Mouse (Mus musculus) frontal cortex, adult 2 months (tissue): ENCODE measurements around the gene Gm10277. TPM values are rescaled to one million over a fixed set of nuclear protein-coding genes. Genes with fewer than 3 reads are reported as not detected.
A peak's percentile ranks its signal among the peaks of the same experiment; 100 is the strongest.

Experiments used
- DNase-seq, 2 experiments: peaks; one replicate each; pipeline ENCODE4 v3.0.0; 2022; ENCODE audit warnings: low spot score in 1 of 2; ENCODE audit errors: extremely low spot score in 1 of 2
- polyA plus RNA-seq: library from polyadenylated mRNA; depleted of rRNA; stranded (reverse); fragments of >200 nt; gene quantifications from 2 replicates; pipeline ENCODE4 v1.2.3, GENCODE M21; 2012

Gm10277 gene
- polyA plus RNA-seq, 1 experiment: not detected

GRCm38 (mm10) chr11:77800869-77801701, 13.5 kb upstream of the Gm10277 start:
- peak in 1 of 2 experiments; percentile 63 for DNase-seq

DNA sequence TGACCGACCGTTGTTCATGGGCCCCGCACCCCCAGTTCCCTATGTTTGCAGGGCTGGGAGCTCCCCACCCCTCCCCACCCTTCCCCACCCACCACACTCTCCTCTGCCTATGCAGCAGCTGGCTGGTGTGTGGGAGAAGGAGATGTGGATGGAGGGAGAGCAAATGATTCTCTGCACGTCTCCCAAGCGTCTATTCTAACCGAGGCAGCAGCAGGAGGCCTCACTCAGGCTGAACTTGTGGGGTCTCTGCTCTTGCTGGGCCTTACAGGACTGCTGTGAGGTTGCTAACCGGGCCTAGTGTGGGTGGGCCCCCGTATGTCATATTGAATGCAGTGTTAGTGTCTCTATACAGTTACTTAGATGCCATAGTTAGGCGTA, 12.9 kb upstream of the Gm10277 start:
- peak in 1 of 2 experiments; percentile 57 for DNase-seq

DNA sequence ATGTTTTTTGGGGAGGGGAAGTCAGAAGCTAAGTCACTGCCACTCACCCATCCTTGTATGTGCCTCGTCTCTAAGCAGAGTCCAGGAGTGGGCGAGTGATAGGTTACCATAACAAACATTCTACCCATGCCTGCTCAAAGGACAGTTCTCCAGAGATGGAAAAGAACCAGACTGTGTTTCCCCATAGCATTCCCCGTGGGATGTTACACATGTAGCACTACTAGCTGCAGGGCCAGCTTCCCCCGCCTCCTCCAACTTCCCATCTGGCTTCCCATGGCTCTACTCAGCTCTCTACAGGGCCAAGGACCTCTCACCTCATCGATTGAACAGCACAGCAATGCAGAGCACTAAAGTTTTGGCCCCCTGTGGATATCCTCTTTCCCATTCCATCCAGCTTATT, 7.7 kb upstream of the Gm10277 start:
- no peak for DNase-seq

GRCm38 (mm10) chr11:77793238-77793930, 5.8 kb upstream of the Gm10277 start:
- peak; percentile 93 to 99 for DNase-seq

DNA sequence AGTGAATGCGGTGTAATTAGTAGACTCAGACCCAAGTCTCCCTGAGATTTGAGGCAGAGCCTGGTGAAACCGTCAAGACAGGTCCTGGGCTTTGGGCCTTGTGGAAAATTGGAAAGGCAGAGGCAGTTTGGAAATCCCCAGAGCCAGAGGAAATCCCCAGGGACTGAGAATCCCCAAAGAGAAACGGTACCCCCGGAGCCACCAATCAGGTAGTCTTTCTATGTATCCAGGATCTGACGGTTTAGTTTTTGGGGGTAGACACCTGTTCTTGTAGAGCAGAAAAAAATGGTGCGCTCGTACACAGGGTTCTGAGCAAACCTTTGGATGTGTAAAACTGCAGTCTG, 5.0 kb upstream of the Gm10277 start:
- DNase-seq: no peak

- DNase-seq: no peak
Observed at GRCm38 (mm10) chr11:77791752-77792565, 4.4 kb upstream of the Gm10277 start.

GRCm38 (mm10) chr11:77791241-77791727, 3.7 kb upstream of the Gm10277 start:
- DNase-seq: no peak

DNA sequence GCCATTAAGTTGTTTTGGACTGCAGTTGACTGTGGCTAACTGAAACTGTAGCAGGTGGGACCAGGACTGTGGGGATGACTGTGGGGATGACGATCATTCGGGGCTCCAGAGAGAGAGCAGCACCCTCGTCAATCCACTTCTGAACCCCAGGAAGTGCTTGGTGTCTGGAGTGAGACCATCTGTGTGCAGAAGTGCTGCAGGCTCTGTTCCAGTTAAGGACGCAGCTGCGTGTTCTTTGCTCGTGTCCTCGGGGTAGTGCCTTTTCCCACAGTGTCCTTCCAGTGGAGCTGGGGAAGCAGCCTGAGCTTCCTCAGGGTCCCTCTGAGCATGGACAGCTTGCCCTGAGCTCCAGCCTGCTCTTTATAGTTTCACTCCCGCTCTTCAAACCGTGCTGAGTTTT, 2.7 kb upstream of the Gm10277 start:
- no peak for DNase-seq

DNA sequence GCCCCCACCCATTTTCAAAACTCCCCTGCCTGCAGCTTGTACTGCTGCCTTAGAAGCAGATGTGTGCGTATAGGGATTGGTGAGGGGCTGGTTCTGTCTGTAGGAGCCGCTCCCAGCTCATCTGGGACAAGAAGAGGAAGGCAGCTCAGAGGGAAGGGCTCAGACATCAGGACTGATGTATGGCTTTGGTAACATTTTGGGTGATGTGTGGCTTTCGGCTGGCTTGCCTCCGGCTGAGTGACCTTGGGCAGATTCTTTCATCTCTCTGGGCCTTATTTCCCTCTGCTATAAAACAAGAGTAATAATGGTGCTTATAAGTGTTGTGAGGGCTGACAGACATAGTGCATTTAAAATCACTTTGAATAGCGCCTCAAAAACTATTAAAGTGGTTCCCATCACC, 2.0 kb upstream of the Gm10277 start:
- DNase-seq: no peak

- DNase-seq: no peak
Observed at GRCm38 (mm10) chr11:77785768-77786561, 1.6 kb downstream of the Gm10277 start.

GRCm38 (mm10) chr11:77785396-77785767, 2.2 kb downstream of the Gm10277 start:
- DNase-seq: no peak

GRCm38 (mm10) chr11:77784894-77785293, 2.7 kb downstream of the Gm10277 start:
- no peak for DNase-seq

GRCm38 (mm10) chr11:77783747-77784646, 3.5 kb downstream of the Gm10277 start:
- DNase-seq: no peak

- DNase-seq: no peak
Observed at GRCm38 (mm10) chr11:77783211-77783746, 4.3 kb downstream of the Gm10277 start.

DNA sequence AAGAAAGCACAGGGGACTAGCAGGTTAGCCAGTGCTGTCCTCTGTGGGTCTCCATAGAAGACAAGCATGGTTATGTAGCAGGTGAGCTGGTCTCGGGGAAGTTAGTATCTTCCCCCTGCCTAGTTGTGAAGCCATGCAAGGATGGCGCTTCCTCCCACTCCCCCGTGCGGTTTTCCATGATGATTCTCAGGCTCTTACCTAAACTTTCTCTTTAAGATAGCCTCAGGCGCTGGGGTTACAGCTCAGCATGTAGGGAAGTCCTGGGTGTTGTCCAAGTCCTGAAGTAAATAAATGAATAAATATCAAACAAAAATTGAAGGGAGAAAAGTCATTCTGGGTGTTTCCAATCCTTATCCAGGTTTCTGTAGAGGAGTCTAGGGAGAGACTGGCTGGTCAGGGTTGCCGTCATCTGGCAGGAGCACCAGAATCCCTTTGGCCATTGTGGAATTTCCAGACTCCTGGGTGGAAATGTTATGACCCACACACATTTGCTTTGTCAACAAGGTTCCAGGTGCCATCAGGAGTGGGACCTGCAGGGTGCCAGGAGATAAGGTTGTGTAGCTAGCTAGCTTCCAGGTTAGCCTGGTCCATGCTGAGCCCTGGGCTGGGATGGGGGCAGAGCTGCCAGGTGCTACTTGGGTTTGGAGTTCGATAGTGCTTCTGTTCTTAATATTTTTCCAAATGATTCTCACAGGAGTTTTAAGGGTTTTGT, 5.3 kb downstream of the Gm10277 start:
- DNase-seq: no peak

DNA sequence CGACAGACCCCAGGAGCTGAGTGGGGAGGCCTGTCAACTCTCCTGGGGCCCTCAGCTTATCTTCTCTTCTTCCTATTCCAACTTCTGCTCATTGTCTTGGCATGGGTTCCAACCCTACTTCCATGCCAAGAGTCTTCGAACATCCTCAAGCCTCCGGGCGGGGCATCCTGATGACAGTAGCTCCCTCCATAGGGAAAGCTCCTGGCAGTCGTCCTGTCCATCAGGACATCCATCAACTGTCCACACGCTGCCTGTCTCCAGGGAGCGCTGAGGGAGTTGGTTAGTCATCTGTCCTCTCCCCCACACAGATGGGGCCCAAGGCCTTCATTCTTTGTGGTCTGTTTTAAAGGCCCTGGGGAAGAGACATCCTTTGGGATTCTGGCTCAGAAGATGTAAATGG, 6.5 kb downstream of the Gm10277 start:
- no peak for DNase-seq

GRCm38 (mm10) chr11:77779240-77779639, 8.3 kb downstream of the Gm10277 start:
- DNase-seq: no peak

DNA sequence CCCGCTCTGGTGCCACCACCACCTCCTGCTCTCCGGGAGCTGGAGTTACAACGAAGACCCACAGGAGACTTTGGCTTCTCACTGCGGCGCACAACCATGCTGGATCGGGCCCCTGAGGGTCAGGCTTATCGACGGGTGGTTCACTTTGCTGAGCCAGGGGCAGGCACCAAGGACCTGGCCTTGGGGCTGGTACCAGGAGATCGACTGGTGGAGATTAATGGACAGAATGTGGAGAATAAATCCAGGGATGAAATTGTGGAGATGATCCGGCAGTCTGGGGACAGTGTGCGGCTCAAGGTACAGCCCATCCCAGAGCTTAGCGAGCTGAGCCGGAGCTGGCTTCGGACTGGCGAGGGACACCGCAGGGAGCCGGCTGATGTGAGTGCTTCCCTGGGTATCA, 9.6 kb downstream of the Gm10277 start:
- DNase-seq: no peak
